Mouse (Mus musculus) mesoderm, embryonic 11.5 days (tissue): ENCODE measurements around the gene Rpl37.

ENCODE experiments used
- DNase-seq: peaks from one replicate; pipeline ENCODE4 v3.0.0-alpha.2; 2012; ENCODE audit warnings: low read depth, low spot score

Rpl37 gene

DNA sequence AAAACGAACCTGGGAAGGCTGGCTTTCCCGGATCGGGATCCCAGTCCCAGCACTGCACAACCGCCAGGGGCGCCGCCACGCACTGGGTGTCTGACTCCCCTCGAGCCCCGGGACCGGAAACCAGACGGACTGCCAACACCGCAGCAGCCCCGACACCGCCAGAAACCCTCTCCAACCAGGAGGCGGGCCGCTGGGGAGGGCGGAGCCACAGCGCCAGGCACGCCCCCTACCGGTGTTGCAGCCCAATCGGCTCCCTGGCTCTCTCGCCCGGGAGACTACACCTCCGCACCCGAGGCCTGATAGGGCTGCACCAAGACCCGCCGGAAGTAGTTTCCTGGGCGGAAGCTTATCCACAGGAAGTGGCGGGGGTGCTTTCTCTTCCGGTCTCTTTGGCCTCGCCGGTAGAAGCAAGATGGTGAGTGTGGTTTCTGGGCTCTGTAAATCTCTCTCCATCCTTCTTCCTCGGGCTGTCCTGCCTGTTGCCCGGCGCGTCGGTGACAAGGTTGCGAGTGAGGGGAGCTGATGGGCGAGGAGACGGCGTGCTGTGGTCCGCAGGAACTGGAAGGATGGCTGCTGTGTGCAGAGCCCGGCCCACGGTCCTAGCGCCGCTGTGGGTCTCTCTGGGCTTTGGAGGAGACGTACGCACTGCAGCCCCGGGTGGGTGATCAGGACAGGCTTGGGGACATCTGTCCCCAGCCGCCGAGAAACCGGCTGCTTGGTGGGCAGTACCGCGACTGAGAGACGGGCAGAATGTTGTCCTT lies at the start of gene Rpl37:
Rpl37 (plus strand) TSS at position 376 of the 761 bp plus-strand sequence.
- peak; percentile 98 for DNase-seq

DNA sequence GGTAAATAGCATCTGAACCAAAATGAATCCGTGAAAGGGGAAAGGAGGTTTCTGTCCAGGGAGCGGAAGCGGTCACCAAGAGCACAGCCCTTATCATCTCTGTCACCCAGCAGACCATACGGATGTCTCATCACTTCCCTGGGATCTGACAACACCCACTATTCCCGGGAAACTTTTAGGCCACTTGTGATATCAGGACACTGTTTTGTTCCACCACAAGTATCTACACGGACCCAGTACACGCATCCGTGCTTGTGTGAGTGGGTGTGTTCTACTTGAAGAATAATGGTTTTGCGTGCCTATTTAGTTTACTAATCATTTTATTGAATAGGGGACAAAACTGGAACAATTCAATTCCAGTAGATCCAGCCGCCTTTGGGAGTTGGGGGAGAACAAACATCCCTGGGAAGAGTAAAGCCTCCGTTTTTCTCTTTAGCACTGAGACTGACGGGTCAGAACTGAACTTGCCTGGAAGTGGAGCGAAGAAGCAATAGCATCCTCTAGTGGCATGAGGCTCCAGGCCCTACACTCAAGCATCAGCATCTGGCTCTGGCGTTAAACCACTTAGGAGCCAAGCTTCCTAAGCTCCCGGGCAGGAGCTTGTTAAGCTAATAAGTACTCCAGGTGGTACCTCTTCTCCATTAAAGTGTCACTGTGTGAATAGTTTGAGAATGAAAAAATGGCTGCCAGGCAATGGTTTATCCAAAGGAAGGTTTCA lies 47.5 kb upstream of the Rpl37 start:
- DNase-seq: peak; percentile 39

DNA sequence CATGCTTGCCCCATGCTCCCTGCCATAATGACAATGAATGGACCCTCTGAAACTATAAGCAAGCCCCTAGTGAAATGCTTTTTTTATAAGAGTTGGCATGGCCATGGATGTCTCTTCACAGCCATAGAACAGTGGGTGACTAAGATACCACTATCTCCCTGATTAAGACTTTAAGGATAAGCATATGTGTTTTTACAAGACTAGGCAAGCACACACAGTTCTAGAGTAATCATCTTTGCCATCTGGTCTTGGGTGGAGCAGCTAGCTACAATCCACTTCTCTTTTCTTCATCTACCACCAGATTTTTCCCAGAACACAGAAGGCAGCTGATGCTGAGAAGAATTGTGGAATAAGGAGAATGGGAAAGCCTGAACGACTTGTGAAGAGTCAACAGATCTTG lies 35.2 kb upstream of the Rpl37 start:
- DNase-seq: no peak

DNA sequence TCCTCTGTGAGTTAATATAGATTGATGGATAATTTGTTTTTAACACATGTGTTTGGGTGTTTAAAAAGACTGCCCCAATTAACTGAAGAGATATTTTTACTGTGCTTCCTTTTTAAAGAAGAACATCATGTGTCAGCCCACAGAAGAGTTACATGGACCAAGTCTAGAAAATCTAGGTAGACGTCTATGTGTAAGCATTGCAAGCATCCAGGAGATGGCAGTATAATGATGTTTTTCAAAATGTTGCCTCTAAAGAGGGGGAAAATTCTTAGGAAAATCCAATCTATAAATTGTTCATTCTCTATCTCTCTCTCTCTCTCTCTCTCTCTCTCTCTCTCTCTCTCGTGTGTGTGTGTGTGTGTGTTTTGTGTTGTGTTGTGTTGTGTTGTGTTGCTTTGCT lies 30.3 kb upstream of the Rpl37 start:
- peak; percentile 38 for DNase-seq

DNA sequence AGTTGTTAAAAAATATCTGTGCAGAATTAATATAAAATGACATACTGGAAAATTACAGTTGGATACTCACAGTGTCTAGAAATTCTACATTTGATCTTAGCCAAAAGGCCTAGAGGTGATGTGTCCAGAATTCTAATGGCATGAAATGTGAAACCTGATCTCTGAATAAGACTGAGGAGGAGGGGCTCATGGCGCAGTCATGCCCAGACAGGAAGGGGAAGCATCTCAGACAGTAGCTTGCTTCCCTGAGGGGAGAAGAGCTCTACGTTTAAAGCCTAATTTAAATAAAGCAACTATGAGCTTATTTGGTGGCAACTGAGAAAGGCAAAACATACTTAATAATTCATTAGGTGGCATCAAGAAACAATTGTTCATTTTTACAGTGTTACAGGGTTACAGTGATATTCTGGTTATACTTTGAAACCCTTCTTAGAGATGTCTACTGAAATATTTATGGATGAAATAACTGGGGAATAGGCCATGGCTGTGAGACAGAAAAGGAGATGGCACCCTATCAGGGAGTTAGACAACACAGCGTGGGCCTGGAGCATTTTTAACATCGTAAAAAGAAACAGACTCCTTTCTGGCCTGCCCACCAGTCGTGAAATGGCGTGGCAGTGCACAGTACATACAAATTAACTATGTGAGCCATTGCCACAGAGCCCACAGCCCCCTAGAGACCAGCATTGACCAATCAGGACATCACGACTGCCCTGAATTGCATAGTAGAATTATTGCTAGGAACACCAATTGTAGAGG lies 27.4 kb upstream of the Rpl37 start:
- peak; percentile 21 for DNase-seq

DNA sequence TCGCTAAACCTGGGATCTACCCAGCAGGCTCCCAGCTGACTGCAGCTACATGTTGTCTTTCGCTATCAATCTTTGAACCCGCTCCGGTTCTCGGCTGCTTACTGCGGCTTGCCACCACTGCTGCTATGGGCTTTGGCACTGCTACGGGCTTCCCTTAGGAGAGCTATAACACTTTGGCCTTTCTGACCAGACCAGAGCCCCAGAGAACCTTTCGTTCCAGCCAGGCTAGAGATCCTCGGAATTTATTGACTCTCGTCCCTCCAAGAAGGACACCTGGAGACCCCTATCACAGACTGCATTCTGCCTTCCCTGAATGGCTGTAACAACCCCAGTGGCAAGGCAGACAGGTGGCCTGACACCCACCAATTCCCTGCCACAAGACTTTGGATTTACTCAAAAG lies 26.3 kb upstream of the Rpl37 start:
- DNase-seq: no peak

DNA sequence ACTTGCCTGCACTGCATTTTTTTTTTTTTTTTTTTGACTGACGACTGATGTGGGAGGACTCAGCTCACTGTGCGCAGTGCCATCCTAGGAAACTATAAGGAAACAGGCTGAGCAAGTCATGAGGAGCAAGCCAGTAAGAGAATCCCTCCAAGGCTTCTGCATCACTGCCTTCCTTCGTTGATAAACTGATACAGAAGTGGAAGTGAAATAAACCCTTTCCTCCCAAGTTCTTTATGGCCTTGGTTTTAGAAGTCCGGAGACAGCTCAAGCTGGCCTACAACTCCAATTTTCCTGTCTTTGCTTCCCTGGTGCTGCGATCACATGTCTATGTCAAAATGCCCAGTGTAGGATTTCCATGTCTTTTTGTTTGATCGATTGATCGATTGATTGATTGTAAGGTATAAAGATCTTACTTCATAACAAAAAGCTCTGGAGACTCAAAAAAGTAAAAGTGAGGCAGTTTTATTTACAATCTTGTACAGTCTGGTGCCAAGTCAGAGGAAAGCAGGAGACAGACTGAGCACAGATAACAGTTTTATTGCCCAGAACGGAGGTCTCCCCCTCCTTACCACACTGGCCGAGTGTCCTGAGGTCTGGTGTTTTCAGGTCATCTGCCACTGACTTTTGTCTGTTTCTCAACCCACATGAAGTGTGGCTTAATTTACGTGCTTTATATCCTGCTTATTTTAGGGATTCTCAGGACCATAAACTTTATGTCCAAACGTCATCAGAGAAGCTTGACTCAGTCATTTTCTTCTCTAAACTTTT lies 20.7 kb upstream of the Rpl37 start:
- no peak for DNase-seq

DNA sequence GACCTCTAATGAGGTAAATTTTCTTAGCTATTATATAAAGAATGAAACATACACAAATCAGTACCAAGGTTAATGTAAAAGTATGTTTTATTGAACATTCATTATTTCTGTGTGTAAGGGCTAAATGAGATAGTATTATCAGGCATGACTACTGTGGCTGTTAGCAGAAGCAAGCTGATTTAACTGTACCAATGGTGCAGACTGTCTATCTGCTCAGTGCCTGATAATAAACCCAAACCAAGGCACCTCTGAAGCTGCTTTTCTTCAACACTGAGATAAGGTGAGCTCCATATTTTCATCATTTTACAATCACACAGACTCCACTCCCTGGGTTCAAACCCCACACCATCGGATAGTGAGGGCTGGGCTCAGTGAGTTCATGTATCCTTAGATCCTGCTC lies 19.1 kb upstream of the Rpl37 start:
- DNase-seq: no peak

DNA sequence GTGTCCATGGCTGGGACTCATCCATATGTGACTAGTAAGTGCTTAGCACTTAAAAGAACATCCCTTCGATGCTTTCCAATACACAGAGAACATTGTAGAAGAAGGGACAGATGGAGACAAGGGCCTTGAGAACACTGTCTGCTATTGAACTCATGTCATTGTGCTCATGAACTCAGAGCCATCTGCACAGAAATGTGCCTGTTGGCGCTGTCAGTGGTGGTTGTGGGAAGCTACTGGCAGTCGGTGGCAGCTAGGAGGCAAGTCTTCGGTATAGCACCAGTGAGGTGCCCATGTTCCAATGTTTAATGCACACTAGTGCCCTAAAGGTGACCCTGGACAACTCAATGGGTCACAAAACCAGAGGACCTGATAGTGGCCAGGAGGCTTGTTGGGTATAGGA lies 14.1 kb upstream of the Rpl37 start:
- DNase-seq: no peak

DNA sequence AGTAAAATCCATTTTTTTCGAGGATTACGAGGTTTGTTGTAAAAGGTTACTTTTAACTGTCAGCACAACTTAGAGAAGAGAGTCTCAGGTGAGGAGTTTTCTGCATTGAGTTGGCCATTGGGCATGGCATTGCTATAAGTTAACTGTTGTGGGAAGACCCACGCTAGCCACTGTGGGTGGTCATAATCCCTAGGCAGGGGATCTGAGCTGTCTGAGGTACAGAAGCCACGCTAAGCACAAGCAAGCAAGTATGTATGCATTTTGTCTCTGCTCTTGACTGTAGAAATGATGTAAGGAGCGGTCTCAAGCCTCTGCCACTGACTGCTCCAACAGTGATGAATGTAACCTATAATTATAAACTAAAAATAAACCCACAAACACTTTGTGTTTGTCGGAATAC lies 10.6 kb upstream of the Rpl37 start:
- DNase-seq: no peak

DNA sequence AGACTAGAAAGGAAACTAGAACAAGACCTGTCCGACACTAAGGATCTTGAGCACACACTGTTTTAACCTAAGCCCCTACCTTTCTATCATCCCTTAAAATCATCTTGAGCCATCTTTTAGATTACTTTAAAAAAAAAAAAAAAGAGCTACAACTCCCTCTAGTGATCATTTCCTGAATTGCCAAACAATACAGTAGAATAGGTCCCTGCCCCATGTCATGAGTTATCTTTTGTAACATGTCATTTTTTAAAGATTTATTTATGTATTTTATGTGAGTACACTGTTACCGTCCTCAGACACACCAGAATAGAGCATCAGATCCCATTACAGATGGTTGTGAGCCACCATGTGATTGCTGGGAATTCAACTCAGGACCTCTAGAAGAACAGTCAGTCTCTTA lies 10.2 kb upstream of the Rpl37 start:
- DNase-seq: peak; percentile 39

DNA sequence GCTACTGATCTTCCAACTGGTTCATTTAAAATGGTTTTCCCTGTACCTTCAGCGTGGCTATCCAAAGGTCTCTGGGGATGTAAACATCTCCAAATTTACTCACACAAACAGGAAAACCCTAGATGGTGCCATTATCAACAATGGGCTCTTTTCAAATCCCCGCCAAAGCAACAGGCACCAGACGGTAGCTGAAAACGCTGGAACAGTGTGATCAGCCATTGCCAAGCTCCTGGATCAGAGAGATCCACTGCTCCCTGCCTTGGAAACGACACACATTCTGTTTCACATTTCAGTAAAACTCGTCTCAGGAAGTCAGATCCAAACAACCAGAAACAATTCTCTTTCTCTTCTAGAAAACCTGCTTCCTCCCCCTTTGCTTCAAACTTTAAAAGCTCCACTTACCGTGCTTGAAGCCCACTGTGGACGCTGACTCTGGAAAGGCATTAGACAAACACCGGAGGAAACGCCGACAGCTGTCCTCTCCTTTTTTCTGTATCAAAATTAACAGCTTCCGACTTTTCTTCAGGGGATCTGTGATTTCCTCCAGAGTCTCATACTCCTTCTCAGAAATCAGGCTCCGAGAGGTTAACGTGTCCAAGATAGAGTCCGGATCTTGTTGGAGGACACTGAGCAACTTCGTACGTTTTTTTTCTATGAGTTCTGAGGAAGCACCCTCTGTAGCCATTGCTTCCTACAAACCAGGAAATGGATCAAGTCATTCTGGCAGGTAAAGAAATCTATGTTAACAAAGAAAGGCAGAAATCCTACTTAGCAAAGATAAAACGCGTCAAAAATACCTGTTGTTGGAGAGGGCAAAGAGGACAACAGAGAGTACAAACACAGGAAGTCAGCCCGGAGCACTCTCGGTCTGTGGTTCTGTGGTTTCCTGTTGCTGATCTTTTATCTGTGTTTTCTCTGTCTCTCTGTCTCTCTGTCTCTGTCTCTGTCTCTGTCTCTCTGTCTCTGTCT lies 8.5 kb upstream of the Rpl37 start, which contains the start of gene Card6:
Card6 (minus strand) TSS at position 854 of the 969 bp plus-strand sequence.
- no peak for DNase-seq

DNA sequence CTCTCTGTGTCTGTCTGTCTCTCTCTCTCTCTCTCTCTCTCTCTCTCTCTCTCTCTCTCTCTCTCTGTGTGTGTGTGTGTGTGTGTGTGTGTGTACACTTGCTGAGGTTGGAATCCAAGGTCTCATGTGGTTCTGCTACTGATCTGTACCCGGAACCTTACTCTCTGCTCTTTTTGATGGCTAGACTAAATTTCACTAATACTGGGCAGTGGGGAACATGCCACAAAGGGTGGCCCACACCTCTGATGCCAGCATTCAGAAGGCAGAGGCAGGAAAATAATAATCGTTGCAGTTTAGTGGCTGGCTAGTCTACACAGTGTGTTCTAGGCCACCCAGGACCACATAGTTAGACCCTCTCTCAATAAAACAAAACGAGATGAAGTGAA lies 7.8 kb upstream of the Rpl37 start:
- no peak for DNase-seq

DNA sequence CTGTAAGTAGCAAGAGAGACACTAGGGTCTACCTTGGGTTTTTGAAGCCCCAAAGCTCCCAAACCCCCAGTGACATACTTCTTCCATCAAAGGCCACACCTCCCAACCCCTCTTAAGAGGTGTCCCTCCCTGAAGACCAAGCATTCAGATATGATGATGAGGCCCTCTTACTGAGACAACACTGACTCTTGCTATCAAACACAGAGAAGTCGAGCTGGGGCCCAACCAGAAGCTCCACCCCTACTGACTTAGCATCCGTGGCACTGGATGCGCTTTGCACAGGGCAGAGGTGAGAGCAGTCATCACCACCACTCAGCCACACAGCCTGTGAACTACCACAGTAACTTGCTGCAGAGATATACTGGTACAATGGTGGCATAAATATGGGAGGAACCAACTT lies 3.8 kb upstream of the Rpl37 start:
- no peak for DNase-seq

DNA sequence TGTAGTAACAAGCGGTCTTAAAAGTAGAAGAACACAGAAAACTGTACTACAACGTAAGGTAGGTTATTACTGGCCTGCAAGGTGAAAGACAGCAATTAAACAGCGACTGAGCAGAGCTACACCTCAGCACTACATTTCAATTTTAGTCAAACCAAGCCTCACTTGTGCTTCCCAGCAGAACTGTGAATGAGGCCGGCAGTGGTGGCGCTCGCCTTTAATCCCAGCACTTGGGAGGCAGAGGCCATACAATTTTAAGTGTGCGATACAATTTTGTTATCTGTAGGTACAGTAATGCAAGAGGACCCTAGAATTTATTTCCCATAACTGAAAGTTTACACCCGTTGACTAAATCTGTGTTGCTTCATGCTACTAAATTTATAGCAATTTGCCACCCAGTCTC lies 1.3 kb upstream of the Rpl37 start:
- DNase-seq: no peak

DNA sequence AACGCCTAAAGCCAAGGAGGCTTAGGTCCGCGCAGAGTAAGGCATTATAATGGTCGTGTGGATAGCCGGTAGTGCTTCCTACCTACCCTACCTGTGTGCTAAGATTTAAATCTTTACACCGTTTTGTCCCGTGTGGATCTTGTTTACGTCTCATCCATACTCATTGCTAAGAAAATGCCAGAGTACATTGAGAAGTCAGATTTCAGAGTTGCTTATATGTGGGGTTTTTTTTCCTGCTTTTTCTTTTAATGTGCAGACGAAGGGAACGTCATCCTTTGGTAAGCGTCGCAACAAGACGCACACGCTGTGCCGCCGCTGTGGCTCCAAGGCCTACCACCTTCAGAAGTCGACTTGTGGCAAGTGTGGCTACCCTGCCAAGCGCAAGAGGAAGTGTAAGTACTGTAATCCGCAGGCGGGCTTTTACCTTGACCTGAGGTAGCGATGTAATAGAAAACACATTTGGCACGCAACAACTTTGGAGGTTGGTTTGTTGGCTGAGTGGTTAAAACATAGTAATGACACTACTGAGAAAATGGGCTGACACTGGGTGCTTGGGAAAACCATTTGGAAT lies 671 bp downstream of the Rpl37 start:
- no peak for DNase-seq

DNA sequence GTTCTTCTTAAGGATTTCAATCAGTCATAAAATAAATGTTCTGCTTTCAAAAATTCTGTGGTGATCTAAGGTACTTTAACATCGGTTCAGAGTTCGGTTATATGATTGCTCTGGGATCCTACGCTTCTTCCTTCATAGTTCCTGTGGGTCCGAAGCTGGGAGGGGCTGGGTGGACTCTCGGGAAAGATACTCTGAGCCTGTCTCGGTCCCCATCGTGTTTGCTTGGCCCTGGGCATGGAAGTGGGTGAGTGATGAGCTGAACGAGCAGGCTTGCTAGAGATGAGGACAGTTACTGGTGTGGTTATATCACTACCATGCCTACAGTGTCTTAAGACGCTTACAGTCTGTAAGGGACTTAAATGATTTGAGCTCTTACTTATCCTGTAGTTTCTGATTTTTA lies 2.2 kb downstream of the Rpl37 start:
- DNase-seq: no peak

DNA sequence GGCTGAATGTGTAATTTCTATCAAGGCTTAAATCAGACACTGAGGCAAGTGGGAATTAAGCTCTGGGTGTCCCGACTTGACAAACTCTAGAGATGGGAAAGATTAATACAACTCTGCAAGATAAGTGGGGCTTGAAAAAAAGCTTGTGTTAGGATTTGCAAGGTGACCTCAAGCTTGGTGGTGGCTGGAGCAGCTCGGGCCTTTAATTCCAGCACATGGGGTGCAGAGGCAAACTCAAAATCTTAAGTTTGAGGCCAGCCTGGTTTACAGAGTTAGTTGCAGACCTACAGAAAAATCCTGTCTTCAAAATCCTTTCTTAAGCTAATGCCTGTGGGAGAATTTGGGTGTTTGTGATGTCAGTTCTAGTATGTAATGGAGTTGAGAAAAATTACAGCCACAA lies 2.7 kb downstream of the Rpl37 start:
- no peak for DNase-seq

DNA sequence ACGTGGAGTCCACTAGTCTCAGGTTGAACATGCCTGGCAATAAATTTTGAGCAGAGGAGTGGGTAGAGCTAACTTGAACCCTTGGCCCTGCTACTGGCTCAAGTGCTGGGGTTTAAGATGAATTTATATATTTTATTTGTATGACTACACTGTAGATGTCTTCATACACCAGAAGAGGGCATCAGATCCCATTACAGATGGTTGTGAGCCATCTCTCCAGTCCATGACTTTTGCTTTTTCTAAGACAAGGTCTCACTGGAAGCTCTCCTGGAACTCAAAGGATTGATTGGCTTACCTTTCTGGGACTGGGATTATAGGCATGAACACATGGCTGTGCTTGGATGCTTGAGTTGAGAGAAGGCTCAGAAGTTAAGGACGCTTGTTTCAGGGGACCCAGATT lies 3.3 kb downstream of the Rpl37 start:
- no peak for DNase-seq
